Mouse (Mus musculus) midbrain, embryonic 11.5 days (tissue): Measurements from ENCODE around the gene Sptb. TPM values are rescaled to one million over a fixed set of nuclear protein-coding genes. Genes with fewer than 3 reads are reported as not detected.

Source experiments
- ATAC-seq: fragments of 200-750 bp; cut with Nextera tagmentation; 2 replicates; pipeline ENCODE4 v1.8.0; 2017; ENCODE audit warnings: moderate TSS enrichment, moderate library complexity; ENCODE audit not compliant: low FRiP score
- DNase-seq: peaks from one replicate; pipeline ENCODE4 v3.0.0; 2015; ENCODE audit warnings: low spot score; ENCODE audit errors: missing footprints
- H3K27ac ChIP-seq: fragments of 300-500 bp; sonication (generic); 2 replicates; pipeline ENCODE4 v1.5.1; 2014; ENCODE audit warnings: low read depth, low read length
- H3K27me3 ChIP-seq: fragments of 300-500 bp; sonication (generic); 2 replicates; pipeline ENCODE4 v1.6.1; 2014; ENCODE audit warnings: mild to moderate bottlenecking, low read length, moderate library complexity, mixed read lengths; ENCODE audit not compliant: control insufficient read depth, insufficient read depth
- H3K36me3 ChIP-seq: fragments of 300-500 bp; sonication (generic); 2 replicates; pipeline ENCODE4 v1.6.1; 2014; ENCODE audit warnings: mild to moderate bottlenecking, low read length, moderate library complexity, mixed read lengths; ENCODE audit not compliant: control insufficient read depth, insufficient read depth
- H3K4me1 ChIP-seq: fragments of 300-500 bp; sonication (generic); 2 replicates; pipeline ENCODE4 v1.6.1; 2014; ENCODE audit warnings: low read length; ENCODE audit not compliant: control insufficient read depth, insufficient read depth
- H3K4me2 ChIP-seq: fragments of 300-500 bp; sonication (generic); 2 replicates; pipeline ENCODE4 v1.6.1; 2014; ENCODE audit warnings: mild to moderate bottlenecking, moderate library complexity
- H3K4me3 ChIP-seq: fragments of 300-500 bp; sonication (generic); 2 replicates; pipeline ENCODE4 v1.5.1; 2014; ENCODE audit warnings: low read depth, low read length
- H3K9ac ChIP-seq: fragments of 300-500 bp; sonication (generic); 2 replicates; pipeline ENCODE4 v1.6.1; 2014; ENCODE audit warnings: low read length
- H3K9me3 ChIP-seq: fragments of 300-500 bp; sonication (generic); 2 replicates; pipeline ENCODE4 v1.6.1; 2016; ENCODE audit warnings: low read length; ENCODE audit not compliant: control insufficient read depth
- WGBS: fragments of 180-500 bp; shearing (Covaris S2); extraction: QIAGEN DNeasy Blood & Tissue Kit; methylation state at CpG from one replicate; pipeline ENCODE4 v1.1.7; 2014; 5-methylcytosine and 5-hydroxymethylcytosine counted together
- polyA plus RNA-seq: library from polyadenylated mRNA; unstranded; fragments of >200 nt; fragmentation: Nextera tagmentation; extraction: Ambion mirVana; gene quantifications from 2 replicates; pipeline ENCODE4 v1.2.1, GENCODE M21; 2014

Gene Sptb
- polyA plus RNA-seq, 1 experiment from 2014 or later, result 3.1 TPM

GRCm38 (mm10) chr12:76577858-76578257 lies 132.5 kb downstream of the Sptb start:
- 90% methylated on average over 16 of the region's 16 CpGs for WGBS
- H3K4me2 ChIP-seq, result no peak overlapping the region
- H3K27ac ChIP-seq, result no peak overlapping the region
- H3K27me3 ChIP-seq, result no peaks in the 10 kb centered on the region
- DNase-seq (no peak), ATAC-seq (no peak)
- no peaks in the 10 kb centered on the region for H3K9me3 ChIP-seq
- no peaks in the 10 kb centered on the region for H3K4me1 ChIP-seq
- H3K36me3 ChIP-seq, result no peaks in the 10 kb centered on the region
- H3K9ac ChIP-seq, result no peak overlapping the region
- H3K4me3 ChIP-seq, result no peak overlapping the region

GRCm38 (mm10) chr12:76576806-76577205 lies 133.5 kb downstream of the Sptb start:
- no peaks in the 10 kb centered on the region for H3K9me3 ChIP-seq
- H3K27me3 ChIP-seq, result no peaks in the 10 kb centered on the region
- H3K4me3 ChIP-seq, result no peak overlapping the region
- ATAC-seq, result no peak
- no peaks in the 10 kb centered on the region for H3K36me3 ChIP-seq
- no peak overlapping the region for H3K9ac ChIP-seq
- WGBS, result 94% methylated on average over 8 of the region's 8 CpGs
- no peaks in the 10 kb centered on the region for H3K4me1 ChIP-seq
- no peak overlapping the region for H3K4me2 ChIP-seq
- peak; percentile 76 for DNase-seq
- H3K27ac ChIP-seq, result no peak overlapping the region

- Histone ChIP-seq H3K36me3 (no peaks in the 10 kb centered on the region), H3K4me3 (no peak overlapping the region), H3K4me1 (no peaks in the 10 kb centered on the region), H3K9ac (no peak overlapping the region), H3K27me3 (no peaks in the 10 kb centered on the region), H3K4me2 (no peak overlapping the region), H3K27ac (no peak overlapping the region), H3K9me3 (no peaks in the 10 kb centered on the region)
- DNase-seq, result peak; percentile 33
- no peak for ATAC-seq
- WGBS, result 94% methylated on average over 9 of the region's 9 CpGs
These were observed 134.3 kb downstream of the Sptb start for GRCm38 (mm10) chr12:76576061-76576460.

GRCm38 (mm10) chr12:76574815-76575214 lies 135.5 kb downstream of the Sptb start:
- Histone ChIP-seq H3K4me1 (no peaks in the 10 kb centered on the region), H3K36me3 (no peaks in the 10 kb centered on the region), H3K27me3 (no peaks in the 10 kb centered on the region), H3K9ac (no peak overlapping the region), H3K4me2 (no peak overlapping the region), H3K4me3 (no peak overlapping the region), H3K9me3 (no peaks in the 10 kb centered on the region), H3K27ac (no peak overlapping the region)
- 89% methylated on average over 6 of the region's 6 CpGs for WGBS
- peak; percentile 59 for DNase-seq
- no peak for ATAC-seq

- no peak overlapping the region for H3K4me3 ChIP-seq
- 90% methylated on average over 6 of the region's 6 CpGs for WGBS
- ATAC-seq, result no peak
These were observed 137.0 kb downstream of the Sptb start for GRCm38 (mm10) chr12:76573381-76573780.

GRCm38 (mm10) chr12:76572261-76573251 lies 137.8 kb downstream of the Sptb start:
- Histone ChIP-seq H3K4me3 (no peak overlapping the region), H3K36me3 (no peaks in the 10 kb centered on the region), H3K4me2 (no peak overlapping the region), H3K4me1 (no peaks in the 10 kb centered on the region), H3K27ac (no peak overlapping the region), H3K27me3 (no peaks in the 10 kb centered on the region), H3K9ac (no peak overlapping the region), H3K9me3 (no peaks in the 10 kb centered on the region)
- peak; percentile 53 for DNase-seq
- 74% methylated on average over 27 of the region's 27 CpGs for WGBS
- no peak for ATAC-seq

More at GRCm38 (mm10) chr12:76573381-76573780, 137.0 kb downstream of the Sptb start:
- peak; percentile 44 for DNase-seq
- no peaks in the 10 kb centered on the region for H3K27me3 ChIP-seq
- no peak overlapping the region for H3K9ac ChIP-seq
- H3K9me3 ChIP-seq, result no peaks in the 10 kb centered on the region
- no peaks in the 10 kb centered on the region for H3K4me1 ChIP-seq
- no peak overlapping the region for H3K27ac ChIP-seq
- H3K4me2 ChIP-seq, result no peak overlapping the region
- no peaks in the 10 kb centered on the region for H3K36me3 ChIP-seq

- Histone ChIP-seq H3K27ac (no peak overlapping the region), H3K4me1 (no peaks in the 10 kb centered on the region), H3K4me2 (no peak overlapping the region), H3K36me3 (no peaks in the 10 kb centered on the region), H3K27me3 (no peaks in the 10 kb centered on the region), H3K9ac (no peak overlapping the region), H3K9me3 (no peaks in the 10 kb centered on the region), H3K4me3 (no peak overlapping the region)
- DNase-seq, result no peak
- WGBS, result 83% methylated on average over 10 of the region's 10 CpGs
- no peak for ATAC-seq
These were observed 139.1 kb downstream of the Sptb start for GRCm38 (mm10) chr12:76571266-76571665.

GRCm38 (mm10) chr12:76570221-76570940 lies 140.0 kb downstream of the Sptb start:
- H3K27me3 ChIP-seq, result no peaks in the 10 kb centered on the region
- 82% methylated on average over 9 of the region's 9 CpGs for WGBS
- ATAC-seq, result no peak
- no peaks in the 10 kb centered on the region for H3K4me1 ChIP-seq
- H3K36me3 ChIP-seq, result no peaks in the 10 kb centered on the region
- H3K4me3 ChIP-seq, result no peak overlapping the region
- H3K27ac ChIP-seq, result no peak overlapping the region
- no peak for DNase-seq
- no peak overlapping the region for H3K4me2 ChIP-seq
- no peaks in the 10 kb centered on the region for H3K9me3 ChIP-seq
- H3K9ac ChIP-seq, result no peak overlapping the region

GRCm38 (mm10) chr12:76566284-76566683 lies 144.1 kb downstream of the Sptb start:
- 91% methylated on average over 10 of the region's 10 CpGs for WGBS
- H3K4me2 ChIP-seq, result no peak overlapping the region
- no peak overlapping the region for H3K9ac ChIP-seq
- H3K27ac ChIP-seq, result no peak overlapping the region
- no peaks in the 10 kb centered on the region for H3K9me3 ChIP-seq
- H3K27me3 ChIP-seq, result no peaks in the 10 kb centered on the region
- no peaks in the 10 kb centered on the region for H3K36me3 ChIP-seq
- H3K4me1 ChIP-seq, result no peaks in the 10 kb centered on the region; the same call in 1 of the 2 replicates
- DNase-seq, result peak; percentile 66
- no peak for ATAC-seq
- no peak overlapping the region for H3K4me3 ChIP-seq
